Mouse (Mus musculus) liver, adult 2 months (tissue): Measurements from ENCODE around the gene Dctpp1. TPM values are rescaled to one million over a fixed set of nuclear protein-coding genes. Genes with fewer than 3 reads are reported as not detected.

ENCODE experiments used
- DNase-seq: peaks from one replicate; pipeline ENCODE4 v3.0.0-alpha.2; 2011; ENCODE audit warnings: low read depth, low spot score; ENCODE audit errors: extremely low read depth
- H3K27ac ChIP-seq: fragments of 200-500 bp; replicated peaks from 2 replicates; pipeline ENCODE4 v1.5.1; 2012; ENCODE audit warnings: low read depth, mild to moderate bottlenecking, control low read depth, inconsistent platforms, low read length; ENCODE audit not compliant: insufficient read depth
- H3K27me3 ChIP-seq: fragments of 200-500 bp; 2 replicates; pipeline ENCODE4 v1.6.1; 2012; ENCODE audit warnings: mild to moderate bottlenecking, moderate library complexity, low read length, inconsistent platforms; ENCODE audit not compliant: control insufficient read depth, insufficient read depth
- H3K36me3 ChIP-seq: fragments of 200-500 bp; 2 replicates; pipeline ENCODE4 v1.6.1; 2012; ENCODE audit warnings: low read length, inconsistent platforms; ENCODE audit not compliant: control insufficient read depth, insufficient read depth
- H3K4me1 ChIP-seq: fragments of 200-500 bp; 2 replicates; pipeline ENCODE4 v1.6.1; 2011; ENCODE audit warnings: low read length; ENCODE audit not compliant: control insufficient read depth, insufficient read depth
- H3K4me3 ChIP-seq: fragments of 200-500 bp; 2 replicates; pipeline ENCODE4 v1.5.1; 2011; ENCODE audit warnings: low read depth, mild to moderate bottlenecking, control low read depth, low read length, moderate library complexity; ENCODE audit not compliant: insufficient read depth
- H3K79me2 ChIP-seq: fragments of 200-500 bp; 2 replicates; pipeline ENCODE4 v1.6.1; 2012; ENCODE audit warnings: inconsistent platforms, mild to moderate bottlenecking, low read length, moderate library complexity; ENCODE audit not compliant: control insufficient read depth, insufficient read depth
- H3K9ac ChIP-seq: fragments of 200-500 bp; 2 replicates; pipeline ENCODE4 v1.6.1; 2012; ENCODE audit warnings: low read depth, mild to moderate bottlenecking, control low read depth, inconsistent platforms, low read length
- CTCF ChIP-seq: fragments of 200-500 bp; IDR thresholded peaks from 2 replicates; pipeline ENCODE4 v1.5.1; 2011; ENCODE audit warnings: low read depth, low read length, control low read depth
- POLR2A ChIP-seq: fragments of 200-500 bp; IDR thresholded peaks from 2 replicates; pipeline ENCODE4 v1.6.1; 2011; ENCODE audit warnings: low read length, control low read depth; ENCODE audit not compliant: insufficient read depth; ENCODE audit errors: extremely low read depth
- WGBS: fragments of 180-500 bp; shearing (Covaris S2); methylation state at CpG from one replicate; pipeline ENCODE4 v1.1.7; 2018; 5-methylcytosine and 5-hydroxymethylcytosine counted together
- polyA plus RNA-seq: library from polyadenylated mRNA; depleted of rRNA; stranded (reverse); fragments of >200 nt; gene quantifications from 2 replicates; pipeline ENCODE4 v1.2.3, GENCODE M21; 2012; rRNA removed
- total RNA-seq: library from RNA; depleted of rRNA; stranded (reverse); fragments of >200 nt; gene quantifications from 2 replicates; pipeline ENCODE4 v1.2.3, GENCODE M21; 2014; rRNA removed

The Dctpp1 gene
- total and polyA plus RNA-seq, 2 experiments, result 61.5 to 70.7 TPM

GRCm38 (mm10) chr7:127208553-127209438, 51.7 kb downstream of the Dctpp1 start, which contains the start of gene Mylpf:
Mylpf (plus strand) TSS chr7:127208890.
- peak within 1 kb of the TSS; percentile 54 for H3K27ac ChIP-seq
- H3K36me3 ChIP-seq, result no peaks in the 10 kb centered on the region
- TF ChIP-seq POLR2A (peak; percentile 74; the same call in 1 of the 2 replicates), CTCF (peak; percentile 82)
- under 1% methylated on average over 42 of the region's 44 CpGs for WGBS
- H3K9ac ChIP-seq, result peak within 1 kb of the TSS; percentile 78
- peak within 1 kb of the TSS; percentile 78 for H3K4me3 ChIP-seq
- peak; percentile 100 for DNase-seq
- peaks cover 7% of the 10 kb centered on the region for H3K4me1 ChIP-seq
- peaks cover 11% of the 10 kb centered on the region for H3K79me2 ChIP-seq
- no peaks in the 10 kb centered on the region for H3K27me3 ChIP-seq

- H3K27me3 ChIP-seq, result no peaks in the 10 kb centered on the region
- no peaks in the 10 kb centered on the region for H3K36me3 ChIP-seq
- H3K27ac ChIP-seq, result peak within 1 kb of the TSS; percentile 54
- no peak for TF ChIP-seq POLR2A
- TF ChIP-seq CTCF, result no peak
- H3K4me3 ChIP-seq, result peak within 1 kb of the TSS; percentile 78
- H3K9ac ChIP-seq, result peak within 1 kb of the TSS; percentile 78
- H3K79me2 ChIP-seq, result peaks cover 11% of the 10 kb centered on the region
- WGBS, result under 1% methylated on average over 43 of the region's 44 CpGs
- no peak for DNase-seq
- peaks cover 7% of the 10 kb centered on the region for H3K4me1 ChIP-seq
Observed at GRCm38 (mm10) chr7:127208295-127208552, 52.3 kb downstream of the Dctpp1 start, which contains the start of gene Tbc1d10b. Tbc1d10b (minus strand) TSS chr7:127208468.

GRCm38 (mm10) chr7:127207374-127208294, 52.9 kb downstream of the Dctpp1 start:
- H3K9ac ChIP-seq, result peak overlapping the region; percentile 78
- no peaks in the 10 kb centered on the region for H3K27me3 ChIP-seq
- peaks cover 2% of the 10 kb centered on the region; the same call in 1 of the 2 replicates for H3K36me3 ChIP-seq
- H3K79me2 ChIP-seq, result peaks cover 11% of the 10 kb centered on the region
- WGBS, result 1% methylated on average over 53 of the region's 53 CpGs
- H3K27ac ChIP-seq, result peak overlapping the region; percentile 3; the same call in 1 of the 2 replicates
- H3K4me3 ChIP-seq, result peak overlapping the region; percentile 78
- TF ChIP-seq CTCF (no peak), POLR2A (no peak)
- DNase-seq, result no peak
- H3K4me1 ChIP-seq, result peaks cover 7% of the 10 kb centered on the region

Other genes starting within 250 kb of the Dctpp1 start
- gene Mvp, start 246.1 kb downstream of the Dctpp1 start, total RNA-seq, result 23.4 and 28.5 TPM in 2 replicates
- gene Mvp, start 246.1 kb downstream of the Dctpp1 start, polyA plus RNA-seq, result 26.3 and 39.4 TPM in 2 replicates
- 0.74 TPM in 1 of 2 replicates, not detected in the other for gene Pagr1b, start 244.2 kb downstream of the Dctpp1 start, total RNA-seq
- gene Pagr1b, start 244.2 kb downstream of the Dctpp1 start, polyA plus RNA-seq, result 0.49 TPM in 1 of 2 replicates, not detected in the other
- 4.9 and 6.7 TPM in 2 replicates for gene Pagr1a, start 243.4 kb downstream of the Dctpp1 start, total RNA-seq
- gene Pagr1a, start 243.4 kb downstream of the Dctpp1 start, polyA plus RNA-seq, result 2.6 and 4.2 TPM in 2 replicates
- 9.5 and 10.7 TPM in 2 replicates for gene Gm42742, start 239.6 kb downstream of the Dctpp1 start, total RNA-seq
- gene Gm42742, start 239.6 kb downstream of the Dctpp1 start, polyA plus RNA-seq, result 11.2 and 12.7 TPM in 2 replicates
- gene Prrt2, start 239.5 kb downstream of the Dctpp1 start, total RNA-seq, result not detected in 2 replicates
- gene Prrt2, start 239.5 kb downstream of the Dctpp1 start, polyA plus RNA-seq, result 0.75 TPM in 1 of 2 replicates, not detected in the other
- 8.9 and 16.4 TPM in 2 replicates for gene Maz, start 233.7 kb downstream of the Dctpp1 start, total RNA-seq
- 74.6 and 81.9 TPM in 2 replicates for gene Maz, start 233.7 kb downstream of the Dctpp1 start, polyA plus RNA-seq
- 0.37 and 1.3 TPM in 2 replicates for gene Kif22, start 218.2 kb downstream of the Dctpp1 start, total RNA-seq
- 0.44 and 0.75 TPM in 2 replicates for gene Kif22, start 218.2 kb downstream of the Dctpp1 start, polyA plus RNA-seq
- 11.2 and 47.8 TPM in 2 replicates for gene Zg16, start 173.4 kb downstream of the Dctpp1 start, total RNA-seq
- gene Zg16, start 173.4 kb downstream of the Dctpp1 start, polyA plus RNA-seq, result 1.2 and 2.3 TPM in 2 replicates
- 0.28 and 0.34 TPM in 2 replicates for gene AI467606, start 169.3 kb downstream of the Dctpp1 start, total RNA-seq
- gene AI467606, start 169.3 kb downstream of the Dctpp1 start, polyA plus RNA-seq, result 1.2 and 1.3 TPM in 2 replicates
- gene Qprt, start 138.5 kb downstream of the Dctpp1 start, total RNA-seq, result 116 and 129 TPM in 2 replicates
- gene Qprt, start 138.5 kb downstream of the Dctpp1 start, polyA plus RNA-seq, result 196 and 210 TPM in 2 replicates
- 0.27 and 0.28 TPM in 2 replicates for gene Spn, start 122.9 kb downstream of the Dctpp1 start, total RNA-seq
- 0.54 and 0.88 TPM in 2 replicates for gene Spn, start 122.9 kb downstream of the Dctpp1 start, polyA plus RNA-seq
- 12.4 and 12.6 TPM in 2 replicates for gene Cd2bp2, start 64.7 kb downstream of the Dctpp1 start, total RNA-seq
- 10.1 and 11.8 TPM in 2 replicates for gene Cd2bp2, start 64.7 kb downstream of the Dctpp1 start, polyA plus RNA-seq
- 5.3 and 7.0 TPM in 2 replicates for gene Tbc1d10b, start 52.2 kb downstream of the Dctpp1 start, total RNA-seq
- gene Tbc1d10b, start 52.2 kb downstream of the Dctpp1 start, polyA plus RNA-seq, result 7.3 and 9.5 TPM in 2 replicates
- 1.5 and 8.6 TPM in 2 replicates for gene Mylpf, start 51.8 kb downstream of the Dctpp1 start, total RNA-seq
- 0.71 and 0.93 TPM in 2 replicates for gene Mylpf, start 51.8 kb downstream of the Dctpp1 start, polyA plus RNA-seq
- 2.3 and 2.9 TPM in 2 replicates for gene Zfp553, start 27.6 kb downstream of the Dctpp1 start, total RNA-seq
- 3.5 and 4.5 TPM in 2 replicates for gene Zfp553, start 27.6 kb downstream of the Dctpp1 start, polyA plus RNA-seq
- gene Sept1, start 27.6 kb downstream of the Dctpp1 start, total RNA-seq, result 1.4 and 1.5 TPM in 2 replicates
- gene Sept1, start 27.6 kb downstream of the Dctpp1 start, polyA plus RNA-seq, result 3.5 and 4.0 TPM in 2 replicates
- gene Zfp771, start 16.4 kb downstream of the Dctpp1 start, total RNA-seq, result 19.6 and 30.1 TPM in 2 replicates
- gene Zfp771, start 16.4 kb downstream of the Dctpp1 start, polyA plus RNA-seq, result 52.8 and 57.7 TPM in 2 replicates
- gene Sephs2, start 13.3 kb upstream of the Dctpp1 start, total RNA-seq, result 939 and 948 TPM in 2 replicates
- 388 and 524 TPM in 2 replicates for gene Sephs2, start 13.3 kb upstream of the Dctpp1 start, polyA plus RNA-seq
- gene Itgal, start 35.6 kb upstream of the Dctpp1 start, total RNA-seq, result 4.3 and 5.2 TPM in 2 replicates
- gene Itgal, start 35.6 kb upstream of the Dctpp1 start, polyA plus RNA-seq, result 3.9 and 6.8 TPM in 2 replicates
- gene Zfp768, start 84.9 kb upstream of the Dctpp1 start, total RNA-seq, result 7.7 and 9.5 TPM in 2 replicates
- 21.2 and 28.0 TPM in 2 replicates for gene Zfp768, start 84.9 kb upstream of the Dctpp1 start, polyA plus RNA-seq
- 3.6 and 3.7 TPM in 2 replicates for gene Zfp747, start 115.3 kb upstream of the Dctpp1 start, total RNA-seq
- 3.0 and 4.0 TPM in 2 replicates for gene Zfp747, start 115.3 kb upstream of the Dctpp1 start, polyA plus RNA-seq
- gene 9130019O22Rik, start 126.5 kb upstream of the Dctpp1 start, total RNA-seq, result 2.0 and 2.3 TPM in 2 replicates
- gene 9130019O22Rik, start 126.5 kb upstream of the Dctpp1 start, polyA plus RNA-seq, result 1.6 and 2.0 TPM in 2 replicates
- gene E430018J23Rik, start 132.9 kb upstream of the Dctpp1 start, total RNA-seq, result 4.9 and 5.8 TPM in 2 replicates
- gene E430018J23Rik, start 132.9 kb upstream of the Dctpp1 start, polyA plus RNA-seq, result 5.4 and 7.7 TPM in 2 replicates
- gene Zfp764, start 146.1 kb upstream of the Dctpp1 start, total RNA-seq, result 1.8 and 2.5 TPM in 2 replicates
- 1.3 and 1.8 TPM in 2 replicates for gene Zfp764, start 146.1 kb upstream of the Dctpp1 start, polyA plus RNA-seq
- gene Zfp688, start 161.4 kb upstream of the Dctpp1 start, total RNA-seq, result 2.9 and 3.0 TPM in 2 replicates
- 8.5 and 9.4 TPM in 2 replicates for gene Zfp688, start 161.4 kb upstream of the Dctpp1 start, polyA plus RNA-seq
- 0.47 and 0.74 TPM in 2 replicates for gene Zfp689, start 188.4 kb upstream of the Dctpp1 start, total RNA-seq
- gene Zfp689, start 188.4 kb upstream of the Dctpp1 start, polyA plus RNA-seq, result 0.92 and 1.9 TPM in 2 replicates
- 8.3 and 9.5 TPM in 2 replicates for gene Prr14, start 198.9 kb upstream of the Dctpp1 start, total RNA-seq
- 41.5 and 44.6 TPM in 2 replicates for gene Prr14, start 198.9 kb upstream of the Dctpp1 start, polyA plus RNA-seq
- gene Fbrs, start 218.5 kb upstream of the Dctpp1 start, total RNA-seq, result 3.6 and 6.4 TPM in 2 replicates
- 9.5 and 11.8 TPM in 2 replicates for gene Fbrs, start 218.5 kb upstream of the Dctpp1 start, polyA plus RNA-seq